Mouse (Mus musculus): Measurements from ENCODE around the gene Dct. TPM values are rescaled to one million over a fixed set of nuclear protein-coding genes. Genes with fewer than 3 reads are reported as not detected.

Dct gene
- polyA plus RNA-seq, 1 experiment: 0.72 TPM

DNA sequence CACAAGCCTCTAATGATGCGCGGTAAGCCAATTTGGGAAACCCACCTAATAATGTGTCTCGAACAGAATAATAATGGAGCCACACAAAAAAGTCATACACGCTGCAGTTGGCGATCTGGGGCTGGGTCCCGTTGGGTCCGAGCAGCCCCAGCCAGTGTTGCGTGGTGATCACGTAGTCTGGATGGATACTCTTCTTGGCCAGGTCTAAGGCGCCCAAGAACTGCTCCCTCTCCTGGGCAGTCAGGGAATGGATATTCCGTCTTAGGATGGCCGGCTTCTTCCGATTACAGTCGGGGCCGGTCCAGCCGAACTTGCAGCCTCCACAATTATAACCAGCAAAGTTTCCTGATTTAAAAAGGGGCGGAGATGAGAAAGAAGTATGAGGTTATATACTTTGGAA, 9.1 kb downstream of the Dct start:
- DNase-seq (ENCODE audit: low spot score): no peak

DNA sequence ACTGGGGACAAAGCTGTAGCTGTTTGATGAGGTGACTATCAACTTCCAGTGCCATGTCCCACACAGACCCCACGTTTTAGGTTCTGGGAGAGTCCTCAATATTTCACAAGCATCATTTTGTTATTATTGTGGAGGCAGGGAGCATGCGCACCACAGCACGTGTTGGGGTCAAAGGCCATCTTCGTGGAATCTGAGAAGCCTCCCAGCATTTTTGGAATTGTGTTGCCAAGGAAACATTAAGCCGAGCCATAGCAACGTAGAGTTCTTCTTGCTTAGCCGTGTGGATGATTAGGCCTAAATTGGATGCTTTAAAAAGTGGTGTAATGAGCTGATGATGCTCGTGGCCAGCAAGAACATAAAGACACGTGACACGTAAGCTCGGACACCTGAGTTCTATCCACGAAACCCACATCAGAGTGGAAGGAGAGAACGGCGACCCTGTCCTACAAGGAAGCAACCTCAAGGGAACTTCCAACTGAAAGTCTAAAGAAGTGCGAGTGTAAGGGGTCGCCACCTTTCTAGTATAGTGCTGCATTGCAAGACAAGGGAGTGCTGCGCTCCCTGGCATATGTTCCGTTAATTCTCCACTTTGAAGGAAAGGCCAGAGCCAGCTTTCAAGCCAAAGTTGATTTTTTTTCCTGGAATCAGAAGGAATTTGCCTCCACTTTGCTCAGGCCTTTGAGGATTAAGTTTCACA, 9.8 kb downstream of the Dct start:
- no peak for DNase-seq (ENCODE audit: low spot score)

- no peak for DNase-seq (ENCODE audit: low spot score)
Measured at GRCm38 (mm10) chr14:118040550-118041250, 11.3 kb downstream of the Dct start.

DNA sequence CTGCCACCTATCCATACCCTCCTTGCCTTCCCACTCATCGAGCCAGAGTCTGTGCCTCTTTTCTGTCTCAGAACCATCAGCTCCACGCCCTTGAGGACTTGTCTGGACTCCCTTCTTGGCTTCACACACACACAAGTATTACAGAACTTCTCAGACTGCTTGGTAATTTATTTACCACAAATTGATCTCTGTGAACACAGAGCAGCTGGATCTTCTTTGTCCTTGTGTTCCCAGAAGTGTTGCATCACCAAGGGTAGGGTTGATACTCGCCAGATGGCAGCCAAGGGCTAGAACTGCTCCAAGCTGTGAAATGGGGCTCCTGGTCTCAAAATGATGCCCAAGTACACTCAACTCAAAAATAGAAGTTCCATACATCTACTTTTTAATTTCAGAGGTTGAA, 13.0 kb downstream of the Dct start:
- DNase-seq (ENCODE audit: low spot score): no peak

GRCm38 (mm10) chr14:118027564-118027963, 24.5 kb downstream of the Dct start:
- no peak for DNase-seq (ENCODE audit: low spot score)

DNA sequence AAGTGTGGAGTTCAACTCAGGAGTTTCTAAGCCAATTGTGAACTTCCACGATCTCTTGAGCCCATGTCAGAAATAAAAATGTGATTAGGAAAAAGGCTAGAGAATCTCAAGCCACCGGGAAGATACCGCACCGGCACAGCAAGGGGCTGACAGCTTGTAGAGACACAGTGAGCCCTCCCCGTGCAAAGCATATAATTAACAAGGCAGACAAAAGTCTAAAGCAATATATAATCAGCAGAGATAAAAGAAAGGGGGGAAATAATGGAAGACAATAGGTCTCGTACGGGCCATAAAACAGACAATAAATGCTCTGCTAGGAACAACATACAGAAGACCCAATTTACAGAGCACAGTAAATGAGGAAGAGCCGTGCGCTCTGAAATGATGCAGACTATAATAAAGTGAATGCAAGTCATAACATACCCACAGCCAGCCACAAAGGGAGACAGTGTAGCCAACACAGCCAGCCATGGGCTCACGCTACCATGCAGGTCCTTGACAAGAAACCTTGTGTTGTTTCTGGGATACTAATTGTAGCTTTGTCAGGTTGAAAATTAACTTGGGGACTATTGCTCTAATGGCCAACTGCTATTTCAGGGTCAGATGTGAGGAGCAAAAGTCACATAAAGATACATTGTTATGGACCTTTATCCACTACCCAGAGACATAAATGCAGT, 30.0 kb downstream of the Dct start:
- DNase-seq (ENCODE audit: low spot score): no peak

GRCm38 (mm10) chr14:118019314-118019713, 32.7 kb downstream of the Dct start:
- no peak for DNase-seq (ENCODE audit: low spot score)

DNA sequence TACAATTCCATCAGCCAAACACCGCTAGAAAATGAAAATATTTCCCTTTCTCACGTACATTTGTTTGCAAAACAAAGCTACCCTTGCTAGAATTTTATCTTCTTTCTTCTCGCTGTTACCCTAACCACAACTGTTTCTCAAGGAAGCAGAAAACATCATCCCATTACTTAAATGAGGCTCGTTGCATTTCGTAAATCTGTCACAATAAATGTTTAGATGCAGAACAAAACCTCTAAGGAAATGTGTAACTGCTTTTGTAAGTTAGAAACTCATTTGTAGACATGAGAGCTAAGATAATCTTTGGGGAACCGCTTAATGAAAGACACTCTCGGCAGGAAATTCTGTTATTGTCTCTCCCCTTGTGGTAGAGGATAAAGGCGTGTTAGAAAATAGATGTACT, 38.8 kb downstream of the Dct start:
- DNase-seq (ENCODE audit: low spot score): no peak

GRCm38 (mm10) chr14:118009541-118009940, 42.5 kb downstream of the Dct start:
- no peak for DNase-seq (ENCODE audit: low spot score)

DNA sequence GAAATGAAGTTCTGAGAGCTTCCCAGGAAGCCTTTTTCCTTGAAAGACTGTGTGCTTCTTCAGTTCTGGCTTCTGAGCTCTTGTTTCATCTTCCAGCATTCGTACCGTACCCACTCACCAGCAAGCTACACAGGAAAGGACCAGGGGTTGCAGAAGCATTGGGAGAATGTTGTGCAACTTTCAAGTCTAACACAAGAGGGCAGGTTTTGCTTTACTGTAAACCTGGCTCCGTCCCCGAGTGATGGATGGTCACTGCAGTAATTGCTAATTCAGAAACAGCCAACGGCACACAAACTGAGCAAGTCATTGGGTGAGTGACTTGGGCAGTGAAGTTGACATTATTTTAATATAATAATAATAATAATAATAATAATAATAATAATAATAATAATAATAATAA, 46.3 kb downstream of the Dct start:
- no peak for DNase-seq (ENCODE audit: low spot score)

GRCm38 (mm10) chr14:118004434-118004833, 47.6 kb downstream of the Dct start:
- no peak for DNase-seq (ENCODE audit: low spot score)

- no peak for DNase-seq (ENCODE audit: low spot score)
Measured at GRCm38 (mm10) chr14:117993845-117994244, 58.2 kb downstream of the Dct start.

- no peak for DNase-seq (ENCODE audit: low spot score)
Measured at GRCm38 (mm10) chr14:117992600-117993256, 59.3 kb downstream of the Dct start.

- no peak for DNase-seq (ENCODE audit: low spot score)
Measured at GRCm38 (mm10) chr14:117990203-117990602, 61.8 kb downstream of the Dct start.

- DNase-seq (ENCODE audit: low spot score): no peak
Measured at GRCm38 (mm10) chr14:117988444-117988843, 63.6 kb downstream of the Dct start.

GRCm38 (mm10) chr14:117981532-117981931, 70.5 kb downstream of the Dct start:
- DNase-seq (ENCODE audit: low spot score): no peak

DNA sequence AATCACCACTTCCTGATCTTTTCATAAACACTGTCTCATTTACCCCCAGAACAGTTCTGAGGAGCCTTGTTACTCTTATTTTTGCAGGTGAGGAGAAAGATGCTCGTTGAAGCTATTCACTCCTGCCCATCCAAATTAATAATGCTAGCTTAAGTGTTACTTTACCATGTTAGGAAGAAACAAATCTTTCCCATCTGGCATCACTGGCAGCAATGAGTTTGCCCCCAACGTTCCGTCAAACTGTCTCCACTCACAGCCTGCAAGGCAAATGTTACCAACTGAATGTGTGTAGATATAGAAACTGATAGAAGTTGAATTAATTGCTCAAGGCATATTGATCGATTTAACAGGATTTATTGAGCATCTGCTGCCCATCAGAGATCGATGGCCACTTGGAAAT, 79.5 kb downstream of the Dct start:
- DNase-seq (ENCODE audit: low spot score): no peak

Other genes starting within 250 kb of the Dct start
- gene Tgds, start 80.5 kb upstream of the Dct start, polyA plus RNA-seq (2012; rRNA removed): 15.4 and 19.9 TPM in 2 replicates
- 30.0 and 38.9 TPM in 2 replicates for gene Gpr180, start 84.9 kb upstream of the Dct start, polyA plus RNA-seq (2012; rRNA removed)
- 0.06 and 0.07 TPM in 2 replicates for gene Sox21, start 184.8 kb upstream of the Dct start, polyA plus RNA-seq (2012; rRNA removed)
- not detected in 2 replicates for gene Gm9376, start 214.7 kb upstream of the Dct start, polyA plus RNA-seq (2012; rRNA removed)

All from urinary bladder, adult 2 months (tissue).